Mouse (Mus musculus): ENCODE data around the gene A930018P22Rik. TPM values are rescaled to one million over a fixed set of nuclear protein-coding genes. Genes with fewer than 3 reads are reported as not detected.

Gene A930018P22Rik
- polyA plus RNA-seq, 1 experiment from 2014 or later = not detected

- no peak for ATAC-seq (replicated peaks; ENCODE audit: insufficient number of reproducible peaks, low FRiP score, low TSS enrichment, low read depth)
- H3K27ac ChIP-seq (replicated peaks; ENCODE audit: low read depth, low read length) = no peak overlapping the region
- DNase-seq (ENCODE audit: low spot score) = no peak
Measured at GRCm38 (mm10) chr2:104168186-104168896, 45.8 kb downstream of the A930018P22Rik start.

GRCm38 (mm10) chr2:104172695-104173348 is 50.3 kb downstream of the A930018P22Rik start:
- ATAC-seq (replicated peaks; ENCODE audit: insufficient number of reproducible peaks, low FRiP score, low TSS enrichment, low read depth) (no peak), DNase-seq (ENCODE audit: low spot score) (no peak)
- Histone ChIP-seq H3K36me3 (replicated peaks; ENCODE audit: control insufficient read depth, insufficient read depth, low read depth, low read length) (no peaks in the 10 kb centered on the region), H3K9ac (replicated peaks; ENCODE audit: low read length) (no peak overlapping the region), H3K4me1 (ENCODE audit: control insufficient read depth, insufficient read depth, low read length) (no peaks in the 10 kb centered on the region), H3K27me3 (ENCODE audit: control insufficient read depth, insufficient read depth, low read length) (no peaks in the 10 kb centered on the region), H3K27ac (replicated peaks; ENCODE audit: low read depth, low read length) (no peak overlapping the region), H3K4me2 (ENCODE audit: low read depth, low read length) (no peak overlapping the region), H3K4me3 (ENCODE audit: low read depth, low read length) (no peak overlapping the region), H3K9me3 (replicated peaks; ENCODE audit: control insufficient read depth, low read length) (no peaks in the 10 kb centered on the region)
- WGBS = 56% methylated on average over 11 of the region's 11 CpGs

More at GRCm38 (mm10) chr2:104168186-104168896, 45.8 kb downstream of the A930018P22Rik start:
- Histone ChIP-seq H3K36me3 (replicated peaks; ENCODE audit: control insufficient read depth, insufficient read depth, low read depth, low read length) (no peaks in the 10 kb centered on the region), H3K4me2 (ENCODE audit: low read depth, low read length) (no peak overlapping the region), H3K27me3 (ENCODE audit: control insufficient read depth, insufficient read depth, low read length) (no peaks in the 10 kb centered on the region), H3K9ac (replicated peaks; ENCODE audit: low read length) (no peak overlapping the region), H3K4me3 (ENCODE audit: low read depth, low read length) (no peak overlapping the region), H3K4me1 (ENCODE audit: control insufficient read depth, insufficient read depth, low read length) (no peaks in the 10 kb centered on the region), H3K9me3 (replicated peaks; ENCODE audit: control insufficient read depth, low read length) (no peaks in the 10 kb centered on the region)
- 87% methylated on average over 17 of the region's 17 CpGs for WGBS

- Histone ChIP-seq H3K36me3 (replicated peaks; ENCODE audit: control insufficient read depth, insufficient read depth, low read depth, low read length) (no peaks in the 10 kb centered on the region), H3K4me2 (ENCODE audit: low read depth, low read length) (no peak overlapping the region), H3K4me3 (ENCODE audit: low read depth, low read length) (no peak overlapping the region), H3K9me3 (replicated peaks; ENCODE audit: control insufficient read depth, low read length) (no peaks in the 10 kb centered on the region), H3K27ac (replicated peaks; ENCODE audit: low read depth, low read length) (no peak overlapping the region), H3K27me3 (ENCODE audit: control insufficient read depth, insufficient read depth, low read length) (no peaks in the 10 kb centered on the region), H3K4me1 (ENCODE audit: control insufficient read depth, insufficient read depth, low read length) (no peaks in the 10 kb centered on the region), H3K9ac (replicated peaks; ENCODE audit: low read length) (no peak overlapping the region)
- ATAC-seq (replicated peaks; ENCODE audit: insufficient number of reproducible peaks, low FRiP score, low TSS enrichment, low read depth) (no peak), DNase-seq (ENCODE audit: low spot score) (no peak)
- WGBS = 90% methylated on average over 3 of the region's 3 CpGs
Measured at GRCm38 (mm10) chr2:104173431-104173830, 50.9 kb downstream of the A930018P22Rik start.

Other genes starting within 250 kb of the A930018P22Rik start
- 16.2 and 18.8 TPM in 2 replicates for gene Lmo2, start 164.8 kb upstream of the A930018P22Rik start, polyA plus RNA-seq (2014; fragmentation: Nextera tagmentation; extraction: Ambion mirVana)
- gene Fbxo3, start 95.0 kb upstream of the A930018P22Rik start, polyA plus RNA-seq (2014; fragmentation: Nextera tagmentation; extraction: Ambion mirVana) = 62.3 and 63.3 TPM in 2 replicates
- 1.1 and 1.4 TPM in 2 replicates for gene 4931422A03Rik, start 94.4 kb upstream of the A930018P22Rik start, polyA plus RNA-seq (2014; fragmentation: Nextera tagmentation; extraction: Ambion mirVana)
- not detected in 2 replicates for gene Gm10912, start 56.9 kb upstream of the A930018P22Rik start, polyA plus RNA-seq (2014; fragmentation: Nextera tagmentation; extraction: Ambion mirVana)
- not detected in 2 replicates for gene Gm10799, start 54.2 kb upstream of the A930018P22Rik start, polyA plus RNA-seq (2014; fragmentation: Nextera tagmentation; extraction: Ambion mirVana)
- 3.7 and 4.1 TPM in 2 replicates for gene Cd59b, start 52.9 kb upstream of the A930018P22Rik start, polyA plus RNA-seq (2014; fragmentation: Nextera tagmentation; extraction: Ambion mirVana)
- gene Cd59a, start 27.0 kb upstream of the A930018P22Rik start, polyA plus RNA-seq (2014; fragmentation: Nextera tagmentation; extraction: Ambion mirVana) = 21.3 and 27.3 TPM in 2 replicates

Data from embryonic facial prominence, embryonic 11.5 days (tissue).